Mouse (Mus musculus): ENCODE measurements around the gene Pdlim1. TPM values are rescaled to one million over a fixed set of nuclear protein-coding genes. Genes with fewer than 3 reads are reported as not detected.

Gene Pdlim1
- polyA plus RNA-seq, 1 experiment from 2014 or later, result 34.4 TPM

- no peaks in the 10 kb centered on the region for H3K4me1 ChIP-seq (replicated peaks; ENCODE audit: insufficient read depth, low read length)
- WGBS, result 91% methylated on average over 5 of the region's 5 CpGs
- no peaks in the 10 kb centered on the region for H3K27me3 ChIP-seq (ENCODE audit: insufficient read depth, low read length)
- no peaks in the 10 kb centered on the region for H3K9me3 ChIP-seq (replicated peaks; ENCODE audit: low read length)
- H3K9ac ChIP-seq (ENCODE audit: low read depth, low read length), result no peak overlapping the region
- TF ChIP-seq CTCF (IDR thresholded peaks at IDR 0.05; ENCODE audit: low read depth), result no peak
- H3K27ac ChIP-seq, result no peak overlapping the region
- DNase-seq (ENCODE audit: low spot score) (no peak), ATAC-seq (replicated peaks; ENCODE audit: low FRiP score, low read depth) (no peak)
- peaks cover 4% of the 10 kb centered on the region; the same call in 1 of the 2 replicates for H3K36me3 ChIP-seq (ENCODE audit: insufficient read depth, low read length)
- no peak overlapping the region for H3K4me2 ChIP-seq (ENCODE audit: low read length)
- no peak overlapping the region for H3K4me3 ChIP-seq (replicated peaks; ENCODE audit: low read depth, low read length)
These were observed 30.8 kb upstream of the Pdlim1 start for GRCm38 (mm10) chr19:40302477-40302876.

GRCm38 (mm10) chr19:40299983-40300759 lies 28.5 kb upstream of the Pdlim1 start:
- Histone ChIP-seq H3K36me3 (ENCODE audit: insufficient read depth, low read length) (peaks cover 4% of the 10 kb centered on the region; the same call in 1 of the 2 replicates), H3K27me3 (ENCODE audit: insufficient read depth, low read length) (no peaks in the 10 kb centered on the region), H3K27ac (no peak overlapping the region), H3K4me2 (ENCODE audit: low read length) (no peak overlapping the region), H3K9ac (ENCODE audit: low read depth, low read length) (no peak overlapping the region), H3K4me1 (replicated peaks; ENCODE audit: insufficient read depth, low read length) (no peaks in the 10 kb centered on the region), H3K4me3 (replicated peaks; ENCODE audit: low read depth, low read length) (no peak overlapping the region), H3K9me3 (replicated peaks; ENCODE audit: low read length) (no peaks in the 10 kb centered on the region)
- no peak for TF ChIP-seq CTCF (IDR thresholded peaks at IDR 0.05; ENCODE audit: low read depth)
- ATAC-seq (replicated peaks; ENCODE audit: low FRiP score, low read depth) (no peak), DNase-seq (ENCODE audit: low spot score) (no peak)
- 84% methylated on average over 12 of the region's 12 CpGs for WGBS

- no peak overlapping the region for H3K9ac ChIP-seq (ENCODE audit: low read depth, low read length)
- WGBS, result 56% methylated on average over 6 of the region's 6 CpGs
- ATAC-seq (replicated peaks; ENCODE audit: low FRiP score, low read depth) (no peak), DNase-seq (ENCODE audit: low spot score) (no peak)
- no peak overlapping the region for H3K27ac ChIP-seq
- TF ChIP-seq CTCF (IDR thresholded peaks at IDR 0.05; ENCODE audit: low read depth), result no peak
- H3K4me1 ChIP-seq (replicated peaks; ENCODE audit: insufficient read depth, low read length), result no peaks in the 10 kb centered on the region
- H3K4me3 ChIP-seq (replicated peaks; ENCODE audit: low read depth, low read length), result no peak overlapping the region
- no peaks in the 10 kb centered on the region for H3K27me3 ChIP-seq (ENCODE audit: insufficient read depth, low read length)
- no peaks in the 10 kb centered on the region for H3K9me3 ChIP-seq (replicated peaks; ENCODE audit: low read length)
- no peak overlapping the region for H3K4me2 ChIP-seq (ENCODE audit: low read length)
- peaks cover 4% of the 10 kb centered on the region; the same call in 1 of the 2 replicates for H3K36me3 ChIP-seq (ENCODE audit: insufficient read depth, low read length)
These were observed 27.5 kb upstream of the Pdlim1 start for GRCm38 (mm10) chr19:40299182-40299581.

- H3K36me3 ChIP-seq (ENCODE audit: insufficient read depth, low read length), result peaks cover 4% of the 10 kb centered on the region; the same call in 1 of the 2 replicates
- H3K27me3 ChIP-seq (ENCODE audit: insufficient read depth, low read length), result no peaks in the 10 kb centered on the region
- DNase-seq (ENCODE audit: low spot score) (no peak), ATAC-seq (replicated peaks; ENCODE audit: low FRiP score, low read depth) (no peak)
- no peak for TF ChIP-seq CTCF (IDR thresholded peaks at IDR 0.05; ENCODE audit: low read depth)
- H3K9me3 ChIP-seq (replicated peaks; ENCODE audit: low read length), result no peaks in the 10 kb centered on the region
- no peak overlapping the region for H3K27ac ChIP-seq
- no peak overlapping the region for H3K9ac ChIP-seq (ENCODE audit: low read depth, low read length)
- H3K4me3 ChIP-seq (replicated peaks; ENCODE audit: low read depth, low read length), result no peak overlapping the region
- 88% methylated on average over 2 of the region's 2 CpGs for WGBS
- no peaks in the 10 kb centered on the region for H3K4me1 ChIP-seq (replicated peaks; ENCODE audit: insufficient read depth, low read length)
- H3K4me2 ChIP-seq (ENCODE audit: low read length), result no peak overlapping the region
These were observed 26.9 kb upstream of the Pdlim1 start for GRCm38 (mm10) chr19:40298574-40298973.

DNA sequence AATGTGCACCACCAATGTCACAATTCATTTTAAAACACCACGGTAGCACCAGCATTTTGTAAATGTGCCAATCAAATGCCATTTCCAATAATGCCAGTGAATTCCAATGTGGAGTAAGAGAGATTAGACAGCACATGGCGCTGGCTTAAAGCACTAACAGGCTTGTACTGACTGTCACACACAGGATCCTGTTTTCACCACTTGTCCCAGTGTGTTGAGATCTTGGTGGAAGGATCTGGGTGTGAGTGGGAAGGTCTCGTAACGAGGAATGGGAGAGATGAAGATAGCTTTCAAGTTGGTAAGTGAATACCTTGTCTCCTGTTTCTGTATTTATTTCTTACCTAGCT lies 26.1 kb upstream of the Pdlim1 start:
- no peaks in the 10 kb centered on the region for H3K27me3 ChIP-seq (ENCODE audit: insufficient read depth, low read length)
- DNase-seq (ENCODE audit: low spot score) (no peak), ATAC-seq (replicated peaks; ENCODE audit: low FRiP score, low read depth) (no peak)
- WGBS, result 69% methylated on average over 4 of the region's 4 CpGs
- H3K4me2 ChIP-seq (ENCODE audit: low read length), result no peak overlapping the region
- no peak for TF ChIP-seq CTCF (IDR thresholded peaks at IDR 0.05; ENCODE audit: low read depth)
- H3K4me3 ChIP-seq (replicated peaks; ENCODE audit: low read depth, low read length), result no peak overlapping the region
- no peak overlapping the region for H3K27ac ChIP-seq
- H3K9me3 ChIP-seq (replicated peaks; ENCODE audit: low read length), result no peaks in the 10 kb centered on the region
- H3K36me3 ChIP-seq (ENCODE audit: insufficient read depth, low read length), result peaks cover 4% of the 10 kb centered on the region; the same call in 1 of the 2 replicates
- H3K9ac ChIP-seq (ENCODE audit: low read depth, low read length), result no peak overlapping the region
- no peaks in the 10 kb centered on the region for H3K4me1 ChIP-seq (replicated peaks; ENCODE audit: insufficient read depth, low read length)

DNA sequence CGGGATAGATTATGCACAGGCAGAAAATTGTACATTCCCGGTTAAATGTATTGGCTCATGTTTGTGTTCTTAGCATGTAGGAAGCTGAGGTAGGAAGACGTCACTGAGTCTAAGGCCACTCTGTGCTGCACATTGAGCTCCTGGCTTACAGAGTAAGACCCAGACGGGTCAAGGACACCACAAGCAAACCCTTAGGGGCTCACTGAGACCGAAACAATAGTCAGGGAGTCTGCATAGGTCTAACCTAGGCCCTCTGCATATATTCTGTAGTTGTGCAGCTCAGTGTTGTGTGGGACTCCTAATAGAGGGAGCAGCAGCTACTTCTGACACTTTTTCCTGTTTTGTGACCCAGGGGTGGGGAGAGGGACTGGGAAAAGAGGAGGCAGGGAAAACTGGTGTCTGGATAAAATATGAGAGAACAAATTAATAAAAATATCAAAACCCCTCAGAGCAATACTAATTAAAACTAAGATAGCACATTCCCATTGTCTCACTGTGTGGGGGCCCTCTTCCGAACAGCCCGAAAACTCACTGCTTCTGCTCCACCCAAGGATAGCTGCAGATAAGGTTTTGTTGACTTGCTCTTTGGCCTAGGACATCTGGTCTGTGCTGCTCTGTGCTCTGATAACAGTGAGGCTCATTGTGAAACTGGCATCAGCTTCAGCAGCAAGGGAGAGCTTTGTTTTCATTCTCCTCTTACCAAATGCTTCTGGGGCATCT lies 25.6 kb upstream of the Pdlim1 start:
- H3K4me2 ChIP-seq (ENCODE audit: low read length), result no peak overlapping the region
- no peak for TF ChIP-seq CTCF (IDR thresholded peaks at IDR 0.05; ENCODE audit: low read depth)
- ATAC-seq (replicated peaks; ENCODE audit: low FRiP score, low read depth), result no peak
- H3K9me3 ChIP-seq (replicated peaks; ENCODE audit: low read length), result no peaks in the 10 kb centered on the region
- peaks cover 3% of the 10 kb centered on the region; the same call in 1 of the 2 replicates for H3K36me3 ChIP-seq (ENCODE audit: insufficient read depth, low read length)
- no peak overlapping the region for H3K9ac ChIP-seq (ENCODE audit: low read depth, low read length)
- WGBS, result 79% methylated on average over 7 of the region's 7 CpGs
- H3K27me3 ChIP-seq (ENCODE audit: insufficient read depth, low read length), result no peaks in the 10 kb centered on the region
- no peak overlapping the region for H3K4me3 ChIP-seq (replicated peaks; ENCODE audit: low read depth, low read length)
- H3K4me1 ChIP-seq (replicated peaks; ENCODE audit: insufficient read depth, low read length), result no peaks in the 10 kb centered on the region
- DNase-seq (ENCODE audit: low spot score), result no peak
- H3K27ac ChIP-seq, result no peak overlapping the region

Measured in kidney, postnatal 0 days (tissue).